Mouse (Mus musculus) left cerebral cortex, adult 18-20 months (tissue): ENCODE measurements around the gene Dennd1b. TPM values are rescaled to one million over a fixed set of nuclear protein-coding genes. Genes with fewer than 3 reads are reported as not detected.

Source experiments
- DNase-seq, 2 experiments: peaks; one replicate each; pipeline ENCODE4 v3.0.0; 2021 to 2022; ENCODE audit warnings: low spot score in 2 of 2, mixed read lengths in 1 of 2
- long read RNA-seq, 2 experiments: library from polyadenylated mRNA; stranded (forward); transcript quantifications; one replicate each; pipeline ENCODE4 v2.0.0; 2021
- total RNA-seq, 2 experiments: library from RNA; stranded (reverse); gene quantifications; 2 replicates each; pipeline ENCODE4 v1.2.3; 2021

Dennd1b gene
- total RNA-seq, result 10 to 100 TPM; 52.9 to 53.9 TPM
- long read RNA-seq, experiment 1, full-length matches to known transcripts, result 1 of 6 reads
- long read RNA-seq, experiment 1, partial matches to known transcripts, result 0 of 6 reads
- long read RNA-seq, experiment 1, other reads (novel, unspliced or antisense), result 5 of 6 reads
- long read RNA-seq, experiment 2, full-length matches to known transcripts, result 1 of 3 reads
- long read RNA-seq, experiment 2, partial matches to known transcripts, result 0 of 3 reads
- long read RNA-seq, experiment 2, other reads (novel, unspliced or antisense), result 2 of 3 reads

DNA sequence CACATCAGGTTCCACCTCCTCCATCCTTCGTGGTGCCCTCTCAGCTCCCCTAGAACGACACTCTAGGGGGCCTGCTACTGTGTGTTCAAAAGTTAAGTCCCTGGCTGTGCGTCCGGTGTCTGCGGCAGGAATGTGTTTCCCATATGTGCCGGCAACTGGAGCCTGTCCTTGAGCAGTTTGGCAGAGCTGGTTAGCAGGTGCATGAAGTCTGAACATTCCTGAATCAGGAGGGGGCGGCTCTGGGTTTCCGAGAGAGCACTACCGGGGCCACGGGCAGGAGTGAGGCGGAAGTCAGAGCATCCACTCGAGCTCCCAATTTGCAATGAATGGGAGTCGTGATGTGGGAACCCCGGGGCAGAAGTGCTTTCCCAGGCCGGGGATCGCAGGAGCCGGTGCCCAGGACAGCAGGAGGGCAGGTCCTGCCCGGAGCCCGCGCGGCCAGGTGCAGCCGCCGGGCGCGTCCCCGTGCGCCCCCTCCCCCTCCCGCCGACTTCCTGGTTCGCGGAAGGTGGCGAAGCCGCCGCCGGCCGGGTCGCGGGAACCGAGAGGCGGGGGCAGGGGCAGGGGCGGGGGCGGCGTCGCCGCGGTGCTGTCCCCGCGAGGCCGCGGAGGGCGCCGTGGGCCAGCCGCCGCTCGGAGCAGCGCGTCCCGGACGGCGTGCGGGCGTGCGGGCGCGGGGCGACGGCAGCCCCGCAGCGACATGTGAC lies at the start of gene Dennd1b:
Gene Dennd1b (plus strand): TSS at position 275 of the 707 bp plus-strand sequence.
- peak; percentile 48 to 63 for DNase-seq

DNA sequence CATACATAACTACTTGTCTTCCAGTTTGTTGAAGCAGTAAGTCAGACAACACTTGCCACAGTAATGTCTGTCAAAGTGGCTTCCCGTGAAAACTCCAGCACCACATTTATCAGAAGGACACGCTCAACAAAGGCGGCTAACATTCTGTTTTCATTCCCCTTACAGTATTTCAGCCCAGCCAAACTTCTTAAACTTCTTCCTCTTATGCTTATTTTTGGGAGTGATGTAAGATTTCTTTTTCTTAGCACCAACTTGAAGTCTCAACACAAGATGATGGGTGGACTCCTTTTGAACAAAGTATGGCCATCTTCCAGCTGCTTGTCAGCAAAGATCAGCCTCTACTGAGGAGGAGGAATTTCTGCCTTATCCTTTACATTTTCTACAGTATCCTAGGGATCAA lies 47.6 kb upstream of the Dennd1b start:
- no peak for DNase-seq

DNA sequence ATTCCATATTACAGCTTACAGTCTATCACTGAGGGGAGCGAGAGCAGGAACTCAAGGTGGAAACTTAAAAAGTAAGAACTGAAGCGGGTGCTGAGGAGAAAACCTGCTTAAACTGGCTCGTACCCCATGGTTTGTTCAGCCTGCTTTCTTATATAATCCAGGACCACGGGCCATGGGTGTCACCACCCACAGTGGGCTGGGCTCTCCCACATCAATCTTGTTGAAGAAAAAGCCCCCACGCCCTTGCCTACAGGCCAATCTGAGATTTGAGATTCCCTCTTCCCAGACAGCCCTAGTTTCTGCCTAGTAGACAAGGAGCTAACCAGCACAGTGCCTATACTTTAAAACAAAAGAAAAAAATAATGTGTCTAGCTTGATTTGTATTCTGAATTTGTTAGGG lies 43.6 kb upstream of the Dennd1b start:
- DNase-seq, result no peak

DNA sequence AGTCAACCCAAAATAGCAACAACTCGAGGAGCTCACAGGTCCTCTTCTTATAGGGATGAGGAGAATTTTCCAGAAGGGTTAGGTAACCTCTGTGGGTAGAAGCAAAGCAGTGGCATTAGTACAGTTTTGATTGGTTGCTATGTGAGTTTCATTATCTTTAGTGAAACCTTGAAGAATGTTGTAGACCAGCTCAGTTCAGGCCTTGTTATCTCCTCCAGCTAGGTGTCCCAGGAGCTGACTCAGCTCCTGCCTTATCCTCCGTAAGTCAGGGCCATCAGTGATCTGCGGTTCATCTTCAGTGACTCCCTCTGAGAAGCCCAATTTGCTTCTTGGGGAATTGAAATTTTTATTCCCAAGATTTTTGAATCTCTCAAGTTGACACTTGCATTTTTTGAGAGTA lies 43.2 kb upstream of the Dennd1b start:
- DNase-seq, result no peak

DNA sequence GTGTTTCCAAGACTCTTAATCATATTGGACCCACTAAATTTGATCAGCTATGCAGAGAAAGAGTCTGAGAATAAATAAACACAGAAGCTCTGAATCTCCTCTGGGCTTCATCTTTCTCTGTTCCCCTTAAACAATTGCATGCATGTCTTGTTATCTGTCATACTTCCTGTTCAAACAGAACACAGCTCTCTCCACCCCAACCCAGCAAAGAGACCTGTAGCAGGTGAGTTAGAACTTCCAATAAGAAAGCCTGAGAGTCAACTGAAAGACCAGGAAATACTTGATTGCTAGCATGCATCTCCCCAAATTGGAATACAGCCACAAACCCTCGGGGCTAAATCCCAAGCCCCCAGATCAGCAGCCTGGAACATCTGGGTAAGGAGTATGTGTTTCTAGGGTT lies 42.4 kb upstream of the Dennd1b start:
- no peak for DNase-seq

DNA sequence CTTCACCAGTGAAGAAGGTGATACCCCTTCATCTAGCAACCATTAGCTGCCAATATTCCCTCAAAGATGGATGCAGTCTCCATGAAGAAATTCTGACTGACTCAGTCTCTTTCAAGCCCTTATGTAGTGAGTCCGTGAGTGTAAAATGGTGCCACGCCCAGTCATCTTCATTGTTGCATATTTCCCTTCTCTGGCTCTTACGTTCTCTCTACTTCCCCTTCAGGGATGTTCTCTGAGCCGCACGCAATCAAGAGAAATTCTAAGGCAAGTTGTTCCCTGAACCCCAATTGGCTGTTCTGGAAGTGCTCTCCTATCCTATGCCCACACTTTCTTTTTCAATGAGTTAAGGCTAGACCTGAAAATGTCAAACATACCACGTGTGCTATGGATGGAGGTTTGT lies 40.3 kb upstream of the Dennd1b start:
- no peak for DNase-seq

DNA sequence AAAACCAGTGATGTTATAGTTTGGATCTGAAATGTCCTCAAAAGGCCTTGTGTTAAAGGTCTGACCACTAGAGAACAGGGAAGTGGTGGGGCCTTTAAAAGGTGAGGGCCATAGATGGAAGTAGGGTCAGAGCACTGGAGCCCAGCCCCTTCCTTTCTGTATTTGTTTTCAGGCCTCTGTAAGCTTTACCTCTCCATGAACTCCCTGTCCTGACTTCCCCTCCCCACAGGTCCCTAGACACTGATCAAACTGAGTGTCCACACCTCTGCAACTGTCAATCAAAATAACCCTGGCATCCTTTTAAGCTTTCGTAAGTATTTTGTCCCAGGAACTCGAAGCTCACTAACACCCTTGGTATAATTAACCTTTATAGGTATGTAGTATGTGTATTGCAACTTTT lies 39.0 kb upstream of the Dennd1b start:
- DNase-seq, result no peak

DNA sequence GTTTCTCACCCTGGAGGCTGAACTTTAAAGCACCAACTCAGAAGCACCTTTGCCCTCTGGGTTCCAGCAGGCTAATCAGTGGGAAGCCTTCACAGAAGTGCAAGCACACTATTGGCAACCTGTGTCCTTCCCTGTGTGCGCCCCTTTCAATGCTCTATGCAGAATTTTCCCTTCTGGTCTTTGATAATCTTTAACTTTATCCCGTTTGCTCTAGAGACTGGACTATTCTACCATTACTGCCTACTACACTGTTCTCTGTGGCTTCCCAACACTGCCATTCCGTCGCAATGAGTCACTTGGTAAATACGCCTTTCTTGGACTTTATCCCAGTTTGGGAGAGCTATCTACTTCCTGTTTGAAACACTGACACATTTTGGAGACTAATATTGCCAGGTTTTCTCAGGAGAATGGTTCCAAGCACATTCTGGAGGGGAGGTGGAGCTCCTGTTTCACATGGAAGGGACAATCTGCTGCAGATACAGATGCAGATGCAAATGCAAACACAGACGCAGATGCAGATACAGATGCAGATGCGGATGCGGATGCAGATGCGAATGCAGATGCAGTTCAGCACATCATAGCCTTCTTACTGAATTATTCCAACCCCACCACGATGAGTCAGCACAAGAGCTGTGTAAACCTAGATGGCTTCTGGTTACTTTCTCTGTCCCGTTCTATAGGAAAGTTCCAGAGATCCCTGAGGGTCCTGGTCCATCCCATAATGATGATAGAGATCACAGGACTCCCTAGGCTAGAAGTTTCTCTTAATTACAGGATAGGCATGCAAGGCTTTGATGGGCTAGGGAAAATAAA lies 34.4 kb upstream of the Dennd1b start:
- peak in 1 of 2 experiments; percentile 27 for DNase-seq

DNA sequence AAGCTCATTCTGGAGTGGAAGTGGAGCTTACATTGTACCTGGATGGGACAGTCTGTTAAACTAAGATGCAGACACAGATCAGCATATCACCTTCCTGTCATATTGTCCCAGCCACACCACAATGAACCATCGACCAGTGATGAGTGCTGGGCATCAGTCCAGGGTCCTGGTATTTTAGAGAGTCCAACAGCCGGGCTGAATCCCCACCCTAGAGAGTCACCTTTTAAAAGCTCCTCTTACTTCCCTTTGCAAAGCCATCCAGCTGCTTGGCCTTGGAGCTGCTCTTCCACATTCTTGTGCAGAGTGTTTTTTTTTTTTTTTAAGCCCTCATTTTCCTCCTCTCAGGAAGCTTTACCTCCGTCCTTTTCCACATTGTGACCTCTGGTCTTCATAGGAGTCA lies 33.2 kb upstream of the Dennd1b start:
- no peak for DNase-seq

DNA sequence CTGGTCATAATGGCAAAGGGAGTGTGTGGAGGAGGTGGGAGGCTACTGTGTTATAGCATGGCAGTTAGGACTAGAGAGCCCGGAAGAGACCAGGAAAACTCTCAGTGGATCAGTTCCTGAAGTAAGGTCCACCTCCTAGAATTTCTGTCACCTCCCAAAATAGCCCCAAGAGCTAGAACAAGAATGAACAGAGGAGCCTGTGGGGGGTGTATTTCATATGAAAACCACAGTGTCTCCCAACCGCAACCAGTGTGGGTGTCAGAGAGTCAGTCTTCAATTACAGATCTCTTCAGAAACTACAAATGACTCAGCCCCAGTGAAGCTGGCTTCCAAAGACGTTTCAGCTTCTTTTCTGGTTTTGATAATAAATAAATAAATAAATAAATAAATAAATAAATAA lies 32.4 kb upstream of the Dennd1b start:
- DNase-seq, result peak in 1 of 2 experiments; percentile 6

DNA sequence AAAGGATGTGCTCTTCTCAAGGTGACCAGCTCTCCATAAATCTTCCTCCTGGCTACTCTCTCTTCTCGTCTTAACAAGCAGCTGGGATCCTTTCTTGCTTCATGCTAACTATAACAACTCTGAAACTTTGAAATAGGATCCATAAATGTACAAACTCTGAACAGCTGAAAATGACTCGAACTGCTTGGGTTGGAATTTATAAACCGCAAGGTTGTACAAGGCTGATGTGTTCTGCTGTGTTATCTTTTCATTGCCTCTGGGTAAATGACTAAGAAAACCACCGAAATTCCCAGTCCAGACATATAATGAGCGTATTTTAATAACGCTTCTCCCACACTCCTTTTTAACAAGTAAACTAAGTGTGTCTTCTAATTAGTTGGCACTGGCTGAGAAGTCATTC lies 27.1 kb upstream of the Dennd1b start:
- no peak for DNase-seq

DNA sequence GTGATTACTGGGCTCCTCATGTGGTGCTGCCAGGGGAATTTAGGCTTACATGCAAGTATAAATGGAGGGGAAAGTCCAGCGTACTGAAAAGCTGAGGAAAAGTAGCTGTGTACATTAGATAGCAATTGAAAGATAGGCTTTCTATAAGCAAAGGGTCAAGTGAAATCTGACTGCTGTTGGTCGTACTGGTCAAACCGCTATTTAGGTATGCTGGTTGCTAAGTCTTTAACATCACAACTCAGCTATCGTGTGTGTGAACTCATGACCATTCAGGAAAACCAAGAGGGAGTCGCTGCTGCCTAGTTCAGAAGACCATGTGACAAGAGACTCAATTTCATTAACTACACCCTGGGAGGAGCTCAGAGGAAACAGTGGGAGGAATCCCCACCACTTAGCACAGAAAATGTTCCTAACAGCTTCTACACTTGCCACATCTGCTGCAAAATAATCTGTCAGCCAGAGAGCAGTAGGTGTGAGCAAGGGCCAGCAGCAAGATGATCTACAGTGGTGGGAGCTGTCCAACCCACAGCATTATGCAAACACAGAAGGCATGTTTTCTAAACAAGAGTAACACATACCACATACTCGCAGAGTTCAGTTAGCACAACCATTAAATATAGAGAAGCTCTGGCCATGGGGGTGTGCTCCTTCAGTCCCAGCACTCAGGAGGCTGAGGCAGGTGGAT lies 25.4 kb upstream of the Dennd1b start:
- no peak for DNase-seq

DNA sequence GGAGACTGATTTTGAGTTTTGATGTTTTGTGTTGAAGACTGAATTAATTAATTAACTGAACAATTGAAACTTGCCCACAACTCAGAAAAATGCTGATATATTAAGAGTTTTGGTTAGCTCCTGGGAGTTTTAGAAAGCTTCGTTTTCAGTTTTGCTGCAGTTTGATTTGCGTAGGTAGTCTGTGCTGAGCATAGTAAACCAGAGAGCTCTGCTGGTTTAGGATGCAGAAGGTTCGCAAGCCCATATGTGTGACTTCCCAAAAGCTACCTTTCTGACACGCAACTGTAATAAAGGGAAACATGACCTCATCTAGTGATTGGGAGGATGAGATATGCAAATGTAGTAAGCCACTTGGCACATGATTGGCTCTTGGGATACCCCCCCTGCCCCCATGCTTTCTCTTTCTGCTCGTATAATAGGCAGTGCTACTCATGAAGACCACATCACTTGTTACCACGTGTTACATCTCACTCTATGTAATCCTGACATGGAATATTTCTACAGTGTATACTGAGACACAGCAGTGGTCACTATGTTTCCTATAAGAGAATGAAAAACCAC lies 23.6 kb upstream of the Dennd1b start:
- DNase-seq, result no peak

DNA sequence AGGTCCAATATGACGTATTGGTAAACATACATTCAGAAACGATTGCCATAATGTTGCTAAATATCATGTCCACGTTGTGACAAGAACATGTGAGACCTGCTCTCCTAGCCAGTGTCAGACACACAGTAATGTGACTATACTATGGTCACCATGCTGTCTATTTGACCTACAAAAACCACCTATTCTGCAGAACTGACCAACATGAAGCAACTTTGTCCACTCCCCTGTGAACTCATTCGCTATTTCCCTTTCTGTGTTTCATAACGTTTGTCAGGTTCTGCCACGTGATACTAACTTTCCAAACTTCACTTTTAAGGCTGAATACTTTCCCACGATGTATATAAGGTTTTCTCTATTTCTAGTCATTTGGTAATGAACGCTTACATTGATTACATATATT lies 22.8 kb upstream of the Dennd1b start:
- DNase-seq, result no peak

DNA sequence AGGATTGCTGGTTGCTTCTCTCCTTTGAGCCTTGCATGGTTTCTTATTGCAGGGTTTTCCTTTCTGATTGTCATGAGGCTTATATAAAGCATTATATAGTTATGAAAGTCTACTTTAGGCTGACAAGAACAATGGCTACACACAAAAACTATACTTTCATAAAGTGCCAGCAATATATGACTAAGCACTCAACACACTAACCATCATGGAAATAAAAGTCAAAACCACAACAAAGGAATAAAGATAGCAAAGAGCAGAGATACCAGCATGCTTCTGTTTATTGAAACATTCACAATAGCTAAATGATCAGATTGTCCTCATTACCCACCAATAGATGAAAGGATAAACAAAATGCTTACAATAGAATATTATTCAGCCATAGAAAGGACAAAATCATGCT lies 11.1 kb upstream of the Dennd1b start:
- no peak for DNase-seq

DNA sequence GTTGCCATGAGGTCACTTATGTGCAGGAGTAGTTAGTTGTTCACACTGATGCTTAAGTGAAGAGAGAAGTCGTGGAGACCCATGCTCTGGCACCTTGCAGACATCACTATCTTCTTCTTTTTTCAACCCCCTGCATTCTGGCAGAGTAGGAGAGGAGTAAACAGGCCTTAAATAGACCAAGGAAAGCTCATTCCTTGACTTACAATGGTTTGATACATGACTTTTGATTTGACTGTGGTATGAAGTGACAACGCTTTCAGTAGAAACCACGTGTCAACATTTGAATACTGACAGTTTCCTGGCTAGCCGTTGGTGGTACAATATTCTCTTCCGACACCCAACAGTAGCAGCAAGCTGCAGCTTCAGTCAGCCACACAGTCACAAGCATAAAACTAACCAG lies 8.3 kb upstream of the Dennd1b start:
- DNase-seq, result no peak

DNA sequence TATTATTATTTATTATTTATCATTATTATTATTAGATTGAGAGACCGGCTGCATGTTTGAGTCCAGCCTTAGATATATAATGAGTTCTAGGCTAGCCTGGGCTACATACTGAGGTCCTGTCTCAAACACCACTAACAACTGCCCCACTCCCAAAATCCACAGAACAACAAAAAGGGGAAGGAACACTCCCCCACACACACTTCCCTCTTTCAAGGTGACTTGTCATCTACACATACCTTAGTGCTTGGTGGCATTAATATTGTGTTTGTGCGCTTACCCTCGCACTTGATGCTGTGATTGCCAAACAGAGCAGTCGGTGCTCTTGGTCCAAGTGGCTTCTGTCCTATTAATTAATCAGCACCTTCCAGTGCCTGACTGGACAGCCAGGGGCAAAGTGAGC lies 7.8 kb upstream of the Dennd1b start:
- DNase-seq, result no peak

DNA sequence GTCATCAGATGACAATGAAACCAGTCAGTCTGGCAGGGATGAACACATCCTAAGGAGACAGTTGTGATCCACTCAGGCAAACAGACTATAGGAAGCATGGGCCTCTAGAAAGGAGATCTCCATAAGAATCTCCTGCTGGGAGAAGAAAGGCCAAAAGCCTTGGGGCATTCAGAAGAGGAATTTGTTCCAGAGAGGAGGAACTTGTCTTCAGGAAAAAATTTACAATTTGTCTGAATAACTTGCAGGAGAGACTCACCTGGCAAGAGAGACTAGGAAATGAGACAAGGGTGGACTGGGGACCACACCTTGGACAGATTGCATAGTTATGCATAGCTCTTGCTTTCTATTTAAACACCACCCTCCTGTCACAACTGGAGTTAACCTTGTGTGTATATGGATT lies 6.7 kb upstream of the Dennd1b start:
- no peak for DNase-seq

DNA sequence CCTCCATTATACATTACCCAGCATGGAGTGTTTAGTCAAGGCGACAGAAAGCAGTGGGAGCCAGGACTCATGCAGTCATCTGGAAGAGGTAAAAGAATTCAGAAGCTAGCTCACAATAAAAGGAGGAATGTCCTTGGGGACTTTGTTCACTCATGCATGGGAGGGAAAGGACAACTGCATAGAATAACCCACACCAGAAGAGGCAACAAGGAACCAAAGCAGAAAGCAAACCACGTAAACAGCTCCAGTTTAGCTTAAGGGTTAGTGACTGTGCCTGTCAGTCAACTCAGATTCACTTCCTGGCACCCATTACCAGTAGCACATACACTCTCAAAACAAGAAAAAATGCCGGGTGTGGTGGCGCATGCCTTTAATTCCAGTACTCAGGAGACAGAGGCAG lies 6.1 kb upstream of the Dennd1b start:
- no peak for DNase-seq

DNA sequence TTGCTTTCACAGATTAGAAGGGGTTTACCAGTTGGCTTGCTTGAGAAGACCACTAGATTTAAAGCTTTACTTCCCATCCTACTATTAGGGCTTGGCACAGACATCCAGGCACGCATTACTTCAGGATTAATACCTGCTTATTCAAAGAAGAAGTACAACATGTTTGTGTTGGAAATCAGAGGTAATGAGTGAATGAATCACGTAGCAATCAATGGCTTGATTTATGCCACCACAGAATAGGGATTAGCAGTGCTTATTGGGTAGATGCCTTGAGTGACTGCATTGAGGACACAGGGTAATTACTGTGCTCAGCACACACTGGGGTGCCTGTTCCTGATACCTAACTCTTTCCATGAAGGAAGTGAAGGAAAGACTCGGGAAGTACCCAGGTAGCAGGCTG lies 4.4 kb upstream of the Dennd1b start:
- DNase-seq, result no peak

DNA sequence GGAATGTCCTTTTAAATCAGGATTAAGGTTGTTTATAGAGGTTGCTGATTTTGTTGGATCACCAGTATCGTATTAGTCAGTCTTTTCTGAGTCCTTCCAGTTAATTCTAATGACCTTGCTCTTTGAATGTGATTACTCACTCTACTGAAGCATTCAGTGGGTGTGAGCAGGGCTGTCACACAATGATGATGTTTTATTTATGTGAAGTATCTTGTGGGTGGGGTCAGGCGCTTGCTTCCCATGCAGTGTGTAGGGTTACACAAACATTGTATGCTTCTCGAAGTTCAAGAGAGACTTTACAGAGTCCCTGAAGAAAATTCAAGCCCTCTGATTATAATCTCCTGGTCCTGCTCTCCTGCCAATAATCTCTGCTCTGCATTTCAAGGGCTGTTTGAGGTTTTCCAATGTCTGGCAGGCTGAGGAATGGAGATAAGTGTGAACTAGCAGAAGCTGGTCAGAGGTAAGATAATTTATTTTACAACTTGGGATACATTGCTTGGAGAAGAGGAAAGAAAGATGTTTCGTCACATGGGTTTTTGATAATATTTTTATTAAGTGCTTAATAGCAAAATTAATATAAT lies 3.2 kb upstream of the Dennd1b start:
- no peak for DNase-seq
